In genomic region chr2:118486933-118487332, GRCm38 (mm10) we compare ENCODE assay signal across 8 mouse cellular contexts. TPM values are rescaled to one million over a fixed set of nuclear protein-coding genes. Genes with fewer than 3 reads are reported as not detected.
DNase-seq lines count a peak whose midpoint lies in the region; ATAC-seq and TF ChIP-seq lines count a peak whose summit lies in the region.

No protein-coding gene starts in this region.

- H3K9me3 ChIP-seq in forebrain, embryonic 10.5 days = peaks cover 5% of the 10 kb centered on the region; the same call in 1 of the 2 replicates
- H3K9me3 ChIP-seq in forebrain, embryonic 15.5 days = no peaks in the 10 kb centered on the region
- no peaks in the 10 kb centered on the region for H3K9me3 ChIP-seq in limb, embryonic 13.5 days

- no peaks in the 10 kb centered on the region for H3K27me3 ChIP-seq in forebrain, embryonic 10.5 days (ENCODE audit: poor library complexity, severe bottlenecking)
- H3K27me3 ChIP-seq in forebrain, embryonic 15.5 days = no peaks in the 10 kb centered on the region
- H3K27me3 ChIP-seq in kidney, adult 2 months (replicated peaks; ENCODE audit: control insufficient read depth, insufficient read depth, low read length) = no peaks in the 10 kb centered on the region
- no peaks in the 10 kb centered on the region for H3K27me3 ChIP-seq in limb, embryonic 13.5 days

- no peak overlapping the region for H3K4me2 ChIP-seq in forebrain, embryonic 15.5 days (replicated peaks)
- no peak overlapping the region for H3K4me2 ChIP-seq in limb, embryonic 13.5 days (replicated peaks)

- no peak for TF ChIP-seq POLR2A in kidney, adult 2 months (IDR thresholded peaks at IDR 0.05; ENCODE audit: low read depth, low read length)

- 18% methylated on average over 12 of the region's 12 CpGs for WGBS in forebrain, embryonic 10.5 days
- 13% methylated on average over 12 of the region's 12 CpGs for WGBS in forebrain, embryonic 15.5 days
- WGBS in kidney, adult 2 months = 18% methylated on average over 12 of the region's 12 CpGs
- 15% methylated on average over 12 of the region's 12 CpGs for WGBS in limb, embryonic 13.5 days

- no peak overlapping the region for H3K4me3 ChIP-seq in forebrain, embryonic 10.5 days
- no peak overlapping the region for H3K4me3 ChIP-seq in forebrain, embryonic 15.5 days
- no peak overlapping the region for H3K4me3 ChIP-seq in kidney, adult 2 months (ENCODE audit: insufficient read depth, low read depth, low read length)
- no peak overlapping the region for H3K4me3 ChIP-seq in limb, embryonic 13.5 days

- intact Hi-C loops in gastrocnemius, postnatal 36 days (cut with DNase I) = loop anchor here (1.0 to 5.0 kb wide), 2 partner anchors 60 to 119 kb away; partner anchors contain the start of gene Bmf

- no peak; the same call in 1 of the 2 replicates for ATAC-seq in forebrain, embryonic 15.5 days (replicated peaks)
- ATAC-seq in limb, embryonic 13.5 days (ENCODE audit: low FRiP score, low read depth) = 0 out of 2 replicates have a peak, but pooled peaks have one; percentile 30

- H3K4me1 ChIP-seq in forebrain, embryonic 10.5 days = peaks cover 31% of the 10 kb centered on the region
- no peaks in the 10 kb centered on the region for H3K4me1 ChIP-seq in forebrain, embryonic 15.5 days
- peaks cover 9% of the 10 kb centered on the region; the same call in 1 of the 2 replicates for H3K4me1 ChIP-seq in kidney, adult 2 months (ENCODE audit: control insufficient read depth, insufficient read depth, low read length)
- peaks cover 21% of the 10 kb centered on the region for H3K4me1 ChIP-seq in limb, embryonic 13.5 days

- no peak overlapping the region for H3K27ac ChIP-seq in forebrain, embryonic 10.5 days
- H3K27ac ChIP-seq in forebrain, embryonic 15.5 days (replicated peaks) = no peak overlapping the region
- no peak overlapping the region for H3K27ac ChIP-seq in kidney, adult 2 months (ENCODE audit: insufficient read depth, low read depth, low read length)
- H3K27ac ChIP-seq in limb, embryonic 13.5 days = no peak overlapping the region

- H3K9ac ChIP-seq in forebrain, embryonic 15.5 days (replicated peaks) = no peak overlapping the region
- no peak overlapping the region for H3K9ac ChIP-seq in limb, embryonic 13.5 days

- DNase-seq in forebrain, embryonic 10.5 days (ENCODE audit: extremely low spot score, low spot score) = peak; percentile 84
- DNase-seq in cerebellum, postnatal 25 days = peak; percentile 86 to 92
- DNase-seq in gastrocnemius, postnatal 36 days = peak; percentile 78 to 83
- peak; percentile 87 for DNase-seq in kidney, adult 2 months
- DNase-seq in monocyte, adult 2 months (ENCODE audit: low read depth in 1 of 2, low spot score in 2 of 2) = peak; percentile 48 to 70
- DNase-seq in spleen, postnatal 36 days (ENCODE audit: low spot score in 2 of 2) = peak; percentile 68 to 69

- TF ChIP-seq CTCF in kidney, adult 2 months (conservative IDR thresholded peaks at IDR 0.05; ENCODE audit: insufficient read depth, insufficient read length, low read depth, low read length) = peak; percentile 97

- H3K36me3 ChIP-seq in forebrain, embryonic 10.5 days (replicated peaks) = no peaks in the 10 kb centered on the region
- no peaks in the 10 kb centered on the region for H3K36me3 ChIP-seq in forebrain, embryonic 15.5 days
- H3K36me3 ChIP-seq in kidney, adult 2 months (ENCODE audit: control insufficient read depth, insufficient read depth, low read length) = no peaks in the 10 kb centered on the region
- no peaks in the 10 kb centered on the region for H3K36me3 ChIP-seq in limb, embryonic 13.5 days

RNA-seq across cellular contexts. Expression of gene Srp14, which starts 7.4 kb away (rescaled TPM):
- 238 and 240 TPM in 2 replicates for polyA plus RNA-seq in forebrain, embryonic 10.5 days (2016; fragmentation: Nextera tagmentation; extraction: Ambion mirVana)
- polyA plus RNA-seq in forebrain, embryonic 15.5 days (2015; fragmentation: Nextera tagmentation; extraction: Ambion mirVana) = 332 and 333 TPM in 2 replicates
- 100 to 1,000 TPM; 122 to 131 TPM for total RNA-seq in gastrocnemius, postnatal 36 days (2021)
- 50.9 and 77.2 TPM in 2 replicates for polyA plus RNA-seq in kidney, adult 2 months (2012; rRNA removed)
- polyA plus RNA-seq in limb, embryonic 13.5 days (2015; fragmentation: Nextera tagmentation; extraction: Ambion mirVana) = 244 and 249 TPM in 2 replicates
